Mouse (Mus musculus): ENCODE results near the gene Traf4. TPM values are rescaled to one million over a fixed set of nuclear protein-coding genes. Genes with fewer than 3 reads are reported as not detected.
A peak's percentile ranks its signal among the peaks of the same experiment; 100 is the strongest.

The Traf4 gene
- total and polyA plus RNA-seq, 3 experiments = 34.4 to 42.0 TPM; not detected in 1

GRCm38 (mm10) chr11:78166640-78167039 lies 1.3 kb upstream of the Traf4 start:
- Histone ChIP-seq H3K27ac (ENCODE audit: control insufficient read depth, low read depth, low read length) (no peak overlapping the region), H3K27me3 (ENCODE audit: control insufficient read depth in 1 of 2, insufficient read depth in 2 of 2, low read length in 2 of 2) (no peaks in the 10 kb centered on the region), H3K9ac (ENCODE audit: control insufficient read depth, low read depth, low read length, poor library complexity, severe bottlenecking) (no peak overlapping the region; the same call in 1 of the 2 replicates), H3K79me2 (ENCODE audit: control insufficient read depth, insufficient read depth, low read length, poor library complexity) (peaks cover 13% of the 10 kb centered on the region), H3K4me1 (ENCODE audit: control insufficient read depth in 1 of 2, insufficient read depth in 2 of 2, low read length in 2 of 2) (peaks cover 20 to 37% of the 10 kb centered on the region in 2 experiments), H3K36me3 (ENCODE audit: control insufficient read depth in 1 of 2, insufficient read depth in 2 of 2, low read length in 2 of 2) (peaks cover 0 to 23% of the 10 kb centered on the region in 2 experiments; a peak in 2 of 4 replicates), H3K9me3 (replicated peaks; ENCODE audit: insufficient read depth, low read length) (no peaks in the 10 kb centered on the region), H3K4me3 (ENCODE audit: control insufficient read depth in 1 of 2, insufficient read depth in 1 of 2, low read depth in 2 of 2, low read length in 2 of 2) (no peak overlapping the region)
- TF ChIP-seq SIN3A (IDR thresholded peaks at IDR 0.05; ENCODE audit: low read length) (peak; percentile 28), E2F4 (IDR thresholded peaks at IDR 0.05; ENCODE audit: borderline replicate concordance, low read depth, low read length) (no peak)
- DNase-seq (ENCODE audit: low read depth, low spot score) = peak; percentile 54

- H3K9ac ChIP-seq (ENCODE audit: control insufficient read depth, low read depth, low read length, poor library complexity, severe bottlenecking) = peak overlapping the region; percentile 79
- peak overlapping the region; percentile 72 to 87 for H3K4me3 ChIP-seq (ENCODE audit: control insufficient read depth in 1 of 2, insufficient read depth in 1 of 2, low read depth in 2 of 2, low read length in 2 of 2)
- peak overlapping the region; percentile 65 for H3K27ac ChIP-seq (ENCODE audit: control insufficient read depth, low read depth, low read length)
Observed at GRCm38 (mm10) chr11:78166161-78166560, 772 bp upstream of the Traf4 start.

GRCm38 (mm10) chr11:78165761-78166109 lies 346 bp upstream of the Traf4 start:
- peaks cover 13% of the 10 kb centered on the region for H3K79me2 ChIP-seq (ENCODE audit: control insufficient read depth, insufficient read depth, low read length, poor library complexity)
- peaks cover 20 to 37% of the 10 kb centered on the region in 2 experiments for H3K4me1 ChIP-seq (ENCODE audit: control insufficient read depth in 1 of 2, insufficient read depth in 2 of 2, low read length in 2 of 2)
- peak overlapping the region; percentile 72 to 87 for H3K4me3 ChIP-seq (ENCODE audit: control insufficient read depth in 1 of 2, insufficient read depth in 1 of 2, low read depth in 2 of 2, low read length in 2 of 2)
- DNase-seq (ENCODE audit: low read depth, low spot score) = no peak
- TF ChIP-seq E2F4 (IDR thresholded peaks at IDR 0.05; ENCODE audit: borderline replicate concordance, low read depth, low read length) (no peak), CHD1 (IDR thresholded peaks at IDR 0.05; ENCODE audit: low read depth, low read length) (0 out of 2 replicates have a peak, but pooled peaks have one; percentile 10), ZKSCAN1 (IDR thresholded peaks at IDR 0.05; ENCODE audit: low read depth, low read length) (no peak)
- peak overlapping the region; percentile 65 for H3K27ac ChIP-seq (ENCODE audit: control insufficient read depth, low read depth, low read length)
- no peaks in the 10 kb centered on the region for H3K27me3 ChIP-seq (ENCODE audit: control insufficient read depth in 1 of 2, insufficient read depth in 2 of 2, low read length in 2 of 2)
- H3K36me3 ChIP-seq (ENCODE audit: control insufficient read depth in 1 of 2, insufficient read depth in 2 of 2, low read length in 2 of 2) = peaks cover 0 to 23% of the 10 kb centered on the region in 2 experiments; a peak in 2 of 4 replicates
- H3K9me3 ChIP-seq (replicated peaks; ENCODE audit: insufficient read depth, low read length) = no peaks in the 10 kb centered on the region
- H3K9ac ChIP-seq (ENCODE audit: control insufficient read depth, low read depth, low read length, poor library complexity, severe bottlenecking) = peak overlapping the region; percentile 79

More at GRCm38 (mm10) chr11:78166161-78166560, 772 bp upstream of the Traf4 start:
- DNase-seq (ENCODE audit: low read depth, low spot score) = no peak
- Histone ChIP-seq H3K4me1 (ENCODE audit: control insufficient read depth in 1 of 2, insufficient read depth in 2 of 2, low read length in 2 of 2) (peaks cover 20 to 37% of the 10 kb centered on the region in 2 experiments), H3K27me3 (ENCODE audit: control insufficient read depth in 1 of 2, insufficient read depth in 2 of 2, low read length in 2 of 2) (no peaks in the 10 kb centered on the region), H3K79me2 (ENCODE audit: control insufficient read depth, insufficient read depth, low read length, poor library complexity) (peaks cover 13% of the 10 kb centered on the region), H3K36me3 (ENCODE audit: control insufficient read depth in 1 of 2, insufficient read depth in 2 of 2, low read length in 2 of 2) (peaks cover 0 to 23% of the 10 kb centered on the region in 2 experiments; a peak in 2 of 4 replicates), H3K9me3 (replicated peaks; ENCODE audit: insufficient read depth, low read length) (no peaks in the 10 kb centered on the region)
- TF ChIP-seq MYC (IDR thresholded peaks at IDR 0.05; ENCODE audit: low read depth, low read length) = no peak
- no peak for TF ChIP-seq CHD1 (IDR thresholded peaks at IDR 0.05; ENCODE audit: low read depth, low read length)
- no peak for TF ChIP-seq USF2 (IDR thresholded peaks at IDR 0.05; ENCODE audit: borderline replicate concordance in 1 of 2, insufficient read depth in 1 of 2, low read depth in 1 of 2, low read length in 2 of 2)
- TF ChIP-seq TBP (IDR thresholded peaks at IDR 0.05; ENCODE audit: low read depth, low read length) = no peak
- no peak for TF ChIP-seq SMC3 (IDR thresholded peaks at IDR 0.05; ENCODE audit: low read depth, low read length)
- no peak for TF ChIP-seq POLR2A (IDR thresholded peaks at IDR 0.05; ENCODE audit: control insufficient read depth in 1 of 2, insufficient read depth in 1 of 2, low read depth in 1 of 2, low read length in 2 of 2, poor library complexity in 1 of 2)
- TF ChIP-seq NRF1 (IDR thresholded peaks at IDR 0.05; ENCODE audit: insufficient read depth, low read depth, low read length, poor library complexity, severe bottlenecking) = no peak
- TF ChIP-seq ZC3H11A (IDR thresholded peaks at IDR 0.05; ENCODE audit: low read depth, low read length) = no peak
- no peak for TF ChIP-seq POLR2AphosphoS5 (IDR thresholded peaks at IDR 0.05; ENCODE audit: borderline replicate concordance, low read depth, low read length)
- no peak for TF ChIP-seq ZMIZ1 (IDR thresholded peaks at IDR 0.05; ENCODE audit: low read depth, low read length)
- no peak for TF ChIP-seq MEF2A (IDR thresholded peaks at IDR 0.05; ENCODE audit: extremely low read depth, insufficient replicate concordance, low read depth, low read length, poor library complexity, severe bottlenecking)
- no peak for TF ChIP-seq ZNF384 (IDR thresholded peaks at IDR 0.05; ENCODE audit: low read depth, low read length)
- no peak for TF ChIP-seq ELF1 (IDR thresholded peaks at IDR 0.05; ENCODE audit: low read depth, low read length)
- TF ChIP-seq RAD21 (IDR thresholded peaks at IDR 0.05; ENCODE audit: low read depth, low read length) = no peak
- TF ChIP-seq GATA1 (IDR thresholded peaks at IDR 0.05; ENCODE audit: low read depth, low read length) = no peak
- no peak for TF ChIP-seq TAL1 (IDR thresholded peaks at IDR 0.05; ENCODE audit: low read length)
- TF ChIP-seq KAT2A (conservative IDR thresholded peaks at IDR 0.05; ENCODE audit: low read depth, low read length) = no peak
- no peak for TF ChIP-seq ZKSCAN1 (IDR thresholded peaks at IDR 0.05; ENCODE audit: low read depth, low read length)
- no peak for TF ChIP-seq E2F4 (IDR thresholded peaks at IDR 0.05; ENCODE audit: borderline replicate concordance, low read depth, low read length)
